Mouse (Mus musculus) cerebellum, postnatal 25 days (tissue): Measurements from ENCODE around the gene Nsf.

Experiments
- DNase-seq, 2 experiments: peaks; one replicate each; pipeline ENCODE4 v3.0.0; 2021; ENCODE audit warnings: mixed read lengths in 2 of 2

The Nsf gene

GRCm38 (mm10) chr11:103940887-103941286 lies 13.0 kb downstream of the Nsf start:
- DNase-seq: no peak

- no peak for DNase-seq
These were observed 15.7 kb downstream of the Nsf start for GRCm38 (mm10) chr11:103937976-103938728.

DNA sequence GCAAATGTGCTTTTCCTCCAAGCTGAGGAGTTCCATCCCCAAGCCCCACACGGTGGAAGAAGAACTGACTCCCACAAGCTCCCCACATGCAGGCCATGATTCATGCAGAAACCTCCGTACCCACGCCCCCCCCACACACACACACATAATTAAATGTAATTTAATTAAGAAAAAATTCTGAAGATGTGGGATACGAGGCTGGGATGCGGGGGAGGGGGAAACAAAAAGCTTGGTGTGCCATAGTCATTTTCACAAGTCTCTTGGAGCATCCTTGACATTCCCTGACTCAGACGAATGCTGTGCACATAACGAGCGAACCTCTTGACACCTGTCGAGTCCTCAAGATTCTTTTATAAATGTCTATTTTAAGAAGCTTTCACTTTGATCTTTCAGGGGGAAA lies 16.4 kb downstream of the Nsf start:
- no peak for DNase-seq

DNA sequence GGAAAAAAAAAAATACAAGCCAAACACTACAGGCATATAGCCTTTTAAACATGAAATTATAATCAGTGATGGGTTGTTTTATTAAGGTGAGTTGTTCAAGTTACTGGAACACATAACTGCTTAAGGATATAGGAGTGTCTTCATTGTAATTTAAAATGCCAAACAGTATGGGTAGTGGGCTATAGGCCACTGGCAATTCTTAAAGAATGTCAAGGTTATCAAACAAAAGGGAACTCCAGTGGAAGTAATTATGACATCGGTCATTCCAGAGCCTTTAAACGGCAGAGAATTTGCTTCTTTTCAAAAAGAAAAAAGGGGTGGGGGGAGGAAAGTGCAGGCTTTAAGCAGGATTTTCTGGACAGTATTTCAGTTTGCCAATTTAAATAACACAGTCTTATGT lies 18.1 kb downstream of the Nsf start:
- no peak for DNase-seq

GRCm38 (mm10) chr11:103933886-103934285 lies 20.0 kb downstream of the Nsf start:
- no peak for DNase-seq

DNA sequence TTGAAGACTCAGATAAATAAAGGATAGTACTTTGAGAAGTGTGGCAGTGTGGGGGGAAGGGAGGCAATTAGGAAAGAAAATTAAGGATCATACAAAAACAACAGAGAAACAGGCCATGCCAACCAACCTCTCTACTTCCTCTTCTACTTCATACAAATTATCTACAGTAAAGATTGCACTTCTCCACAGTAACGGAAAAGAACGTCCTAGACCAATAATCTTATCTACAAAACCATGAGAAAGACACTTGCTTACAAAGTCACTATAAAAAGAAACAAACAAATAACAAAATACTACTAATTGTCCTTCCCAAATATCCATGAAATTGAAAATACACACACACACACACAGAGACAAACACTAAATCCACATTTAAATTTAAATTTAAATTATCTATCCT lies 29.9 kb downstream of the Nsf start:
- no peak for DNase-seq

- DNase-seq: no peak
These were observed 30.6 kb downstream of the Nsf start for GRCm38 (mm10) chr11:103923272-103923671.

DNA sequence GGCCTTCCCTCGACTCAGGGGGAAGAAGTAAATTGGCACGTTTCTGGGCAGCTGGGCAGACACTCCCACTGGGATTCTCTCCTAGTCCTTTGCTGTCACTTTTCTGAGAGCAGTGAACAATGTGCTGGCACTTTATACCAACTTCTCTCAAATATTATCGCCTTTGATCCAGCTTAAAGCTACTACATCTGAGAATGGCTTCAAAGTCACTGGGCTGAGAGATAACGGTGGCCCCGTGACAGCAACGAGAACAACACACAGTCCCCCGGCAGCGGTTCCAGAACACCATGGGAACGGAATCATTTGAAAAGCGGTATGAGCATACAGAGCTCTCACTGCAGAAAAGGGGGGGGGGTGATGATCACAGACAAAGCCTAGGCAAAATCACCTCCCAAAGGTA lies 31.0 kb downstream of the Nsf start:
- DNase-seq: no peak

- no peak for DNase-seq
These were observed 33.2 kb downstream of the Nsf start for GRCm38 (mm10) chr11:103920665-103921064.

GRCm38 (mm10) chr11:103916807-103917206 lies 37.0 kb downstream of the Nsf start:
- DNase-seq: no peak

- no peak for DNase-seq
These were observed 38.2 kb downstream of the Nsf start for GRCm38 (mm10) chr11:103915686-103916085.

DNA sequence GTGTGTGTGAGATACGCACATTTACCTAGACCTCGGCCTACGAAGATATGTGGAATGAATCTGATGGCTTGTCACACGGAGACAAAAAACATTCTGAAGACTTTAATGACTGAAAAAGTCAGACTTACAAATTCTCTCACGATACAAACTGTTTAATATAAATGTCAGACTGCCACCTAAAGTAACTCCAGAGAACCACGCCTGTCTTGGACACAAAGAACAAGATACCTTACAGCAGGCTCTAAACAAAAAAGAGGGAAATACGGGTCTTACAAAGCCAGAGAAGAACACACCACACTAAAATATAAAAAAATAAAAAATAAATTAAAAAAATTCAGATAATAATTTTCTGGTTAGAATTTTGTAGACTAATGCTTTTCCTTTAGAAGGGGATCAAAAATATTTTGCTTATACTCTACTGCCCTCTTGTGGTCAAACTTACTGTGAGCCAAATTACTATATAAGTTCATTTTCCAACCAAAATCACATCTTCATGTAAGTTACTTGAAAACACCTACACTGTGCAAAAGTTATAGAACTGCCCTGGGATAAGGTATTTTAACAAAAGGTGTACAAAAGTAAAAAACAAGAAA lies 42.8 kb downstream of the Nsf start:
- DNase-seq: no peak

DNA sequence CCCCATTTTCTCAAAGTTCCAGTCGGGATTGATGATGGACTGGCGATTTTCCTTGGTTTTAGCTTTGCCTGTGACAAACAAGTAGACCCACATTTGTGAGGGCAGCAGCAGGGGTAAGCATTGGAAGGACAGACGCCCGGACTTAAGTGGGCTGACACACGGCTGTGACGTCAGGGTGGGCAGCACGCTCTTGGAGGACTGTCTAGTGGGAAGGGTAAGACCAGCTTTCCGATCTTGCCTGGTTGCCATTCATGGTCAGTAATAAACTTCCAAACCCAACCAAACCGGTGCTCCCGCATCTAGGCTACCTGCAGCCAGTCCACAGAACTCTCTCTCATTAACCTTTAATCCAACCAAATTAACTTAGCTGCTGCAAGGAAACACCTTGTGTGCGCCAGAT lies 43.3 kb downstream of the Nsf start:
- DNase-seq: no peak

- no peak for DNase-seq
These were observed 44.0 kb downstream of the Nsf start for GRCm38 (mm10) chr11:103909809-103910208.

DNA sequence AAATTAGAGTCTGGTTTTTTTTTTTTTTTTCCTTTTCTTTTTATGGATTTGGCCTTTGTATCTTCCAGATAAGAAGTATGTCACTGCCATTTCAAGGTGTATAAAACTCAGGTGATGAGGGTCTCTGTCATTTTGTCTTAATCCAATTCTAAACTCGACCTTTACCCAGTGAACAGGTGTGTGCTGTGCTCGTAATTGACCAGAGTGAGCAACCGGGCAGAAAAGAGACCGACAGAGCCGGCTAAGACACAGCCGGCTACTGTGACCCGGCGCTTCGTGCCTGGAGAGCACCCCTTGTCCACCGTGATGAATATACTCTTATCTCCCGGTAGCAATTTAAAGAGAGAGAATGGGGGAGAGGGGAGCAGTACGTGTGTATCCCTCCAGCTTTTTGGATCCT lies 44.5 kb downstream of the Nsf start:
- no peak for DNase-seq

- DNase-seq: no peak
These were observed 47.7 kb downstream of the Nsf start for GRCm38 (mm10) chr11:103906051-103906719.

DNA sequence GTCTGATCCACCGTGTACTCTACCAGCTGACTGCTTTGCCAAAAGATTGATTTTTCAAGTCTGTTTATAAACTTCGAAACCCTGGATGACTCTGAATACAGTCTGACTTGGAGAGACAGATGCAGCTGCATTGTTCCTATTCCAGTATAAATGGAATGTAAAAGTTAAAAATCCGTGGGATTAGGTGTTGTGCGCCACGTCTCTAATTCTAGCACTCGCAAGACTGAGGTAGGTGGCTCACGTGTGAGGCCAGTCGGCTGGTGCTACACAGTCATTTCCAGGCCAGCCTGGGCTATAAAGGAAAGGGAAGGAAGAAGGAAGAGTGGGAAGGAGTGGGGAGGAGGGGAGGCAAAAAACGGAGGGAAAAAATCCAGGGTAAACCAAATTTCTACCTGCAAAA lies 48.4 kb downstream of the Nsf start:
- DNase-seq: no peak

- no peak for DNase-seq
These were observed 52.3 kb downstream of the Nsf start for GRCm38 (mm10) chr11:103901581-103901966.

DNA sequence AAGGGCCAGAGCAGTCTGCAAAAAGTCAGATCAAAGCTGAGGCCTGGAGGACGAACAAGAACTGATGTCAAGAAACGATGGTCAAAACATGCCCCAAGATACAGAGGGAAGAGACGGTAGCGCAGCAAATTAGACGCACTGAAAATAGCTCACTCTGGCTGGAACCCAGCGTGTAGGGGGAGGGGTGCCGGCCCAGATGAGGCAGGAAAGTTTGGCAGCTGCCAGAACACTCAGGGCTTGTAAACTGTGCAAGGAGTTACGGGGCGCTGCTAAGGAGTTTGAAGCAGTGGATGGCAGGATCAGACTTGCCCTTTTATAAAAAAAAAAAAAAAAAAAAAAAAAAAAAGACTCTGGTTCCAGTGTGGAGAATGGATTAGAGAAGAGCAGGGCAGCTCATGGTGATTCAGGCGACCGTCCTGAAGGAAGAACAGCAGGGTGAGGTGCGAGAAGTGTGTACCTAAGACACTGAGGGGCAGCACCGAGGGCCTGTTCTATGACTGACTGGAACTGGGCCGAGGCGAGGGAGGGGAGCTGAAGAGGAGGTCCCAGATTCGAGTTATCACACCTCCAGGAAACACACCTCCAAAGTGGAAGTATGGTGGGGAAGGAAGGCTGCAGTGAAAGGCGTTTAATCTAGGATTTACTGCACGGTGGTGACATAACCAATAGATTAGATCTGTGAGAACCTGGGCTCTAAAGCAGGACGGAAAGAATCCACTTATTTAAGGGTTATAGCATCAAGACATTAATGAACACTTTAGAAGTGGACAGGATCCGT lies 52.9 kb downstream of the Nsf start:
- peak in 1 of 2 experiments; percentile 48 for DNase-seq

GRCm38 (mm10) chr11:103896966-103897750 lies 56.7 kb downstream of the Nsf start:
- no peak for DNase-seq

DNA sequence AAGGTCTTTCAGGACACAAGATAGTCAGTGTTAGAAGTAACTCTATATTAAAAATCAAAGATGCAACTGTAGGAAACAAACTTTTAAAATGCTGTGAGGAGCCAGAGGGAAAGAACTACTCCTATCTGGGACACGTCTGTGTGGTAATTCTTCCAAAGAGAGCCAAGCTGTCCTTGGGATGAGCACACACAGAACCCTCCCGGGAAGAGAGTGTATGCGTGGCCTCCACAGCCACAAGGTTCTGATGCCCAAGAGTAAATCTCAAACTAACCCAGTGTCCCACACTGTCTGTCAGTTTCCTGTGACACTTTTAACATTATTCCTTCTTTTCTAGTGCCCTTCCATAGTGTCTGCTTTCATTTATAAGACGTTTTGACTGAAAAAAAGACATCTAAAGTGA lies 57.8 kb downstream of the Nsf start:
- no peak for DNase-seq

DNA sequence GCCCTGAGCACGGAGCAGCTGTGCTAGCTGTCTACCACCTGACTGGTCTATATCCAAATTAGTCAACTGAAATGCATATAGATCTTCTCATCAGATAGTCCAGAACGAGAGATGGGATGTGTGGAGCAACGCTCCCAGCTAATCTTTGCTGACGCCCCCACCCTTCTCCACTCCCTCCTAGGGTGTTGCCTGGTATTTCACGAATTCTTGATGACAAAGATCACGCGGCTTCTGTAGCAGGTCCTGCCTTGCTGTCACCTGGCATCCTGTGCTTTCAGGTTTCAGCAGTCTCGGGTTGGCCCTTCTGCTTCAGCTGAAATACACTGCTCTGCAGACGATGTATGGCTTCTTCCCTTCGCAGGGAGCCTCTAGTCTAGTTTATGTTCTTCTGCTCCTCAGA lies 61.0 kb downstream of the Nsf start:
- no peak for DNase-seq

- no peak for DNase-seq
These were observed 62.1 kb downstream of the Nsf start for GRCm38 (mm10) chr11:103891781-103892180.
